Mouse (Mus musculus) layer of hippocampus, adult 18-20 months (tissue): ENCODE results near the gene Hs6st2. TPM values are rescaled to one million over a fixed set of nuclear protein-coding genes. Genes with fewer than 3 reads are reported as not detected.
A peak's percentile ranks its signal among the peaks of the same experiment; 100 is the strongest.

Experiments
- DNase-seq, 2 experiments: peaks; one replicate each; pipeline ENCODE4 v3.0.0; 2022; ENCODE audit warnings: low spot score in 2 of 2
- total RNA-seq, 2 experiments: library from RNA; stranded (reverse); gene quantifications; 2 replicates each; pipeline ENCODE4 v1.2.3; 2021

Hs6st2 gene
- total RNA-seq, 2 experiments from 2014 or later, result 29.9 to 30.0 TPM

DNA sequence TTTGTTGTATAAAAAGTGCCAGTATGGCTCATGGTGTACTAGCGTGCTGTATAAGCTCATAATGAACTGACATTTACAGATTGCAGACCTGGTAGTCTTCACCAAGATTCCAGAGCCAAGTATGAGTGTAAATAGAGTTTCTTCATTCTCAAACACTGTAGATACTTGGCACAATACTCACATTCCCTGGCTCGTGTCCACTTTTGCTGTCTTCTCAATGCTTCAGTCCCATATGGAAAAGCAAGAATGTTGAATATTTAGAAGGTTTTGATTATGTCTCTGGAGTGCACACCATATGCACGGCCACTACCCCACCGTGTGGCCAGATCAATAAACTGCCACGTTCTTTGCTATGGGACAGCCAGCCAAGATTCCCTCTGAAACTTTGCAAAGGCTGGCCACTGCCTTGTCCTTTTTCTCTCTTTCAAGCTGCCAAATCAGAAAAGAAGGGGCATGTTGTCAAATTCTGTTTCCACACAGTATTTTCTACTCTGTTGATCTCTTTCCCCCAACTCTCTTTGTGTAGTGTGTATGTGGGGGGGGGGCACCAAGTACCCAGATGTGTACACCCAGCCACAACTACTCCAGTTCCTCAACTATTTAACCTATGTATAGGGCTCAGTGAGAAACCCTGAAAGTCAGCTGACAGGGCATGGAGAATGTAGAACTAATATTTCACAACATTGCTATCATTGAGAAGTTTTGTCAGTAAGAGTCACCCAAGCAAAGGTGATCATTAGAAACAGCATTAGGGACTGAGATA lies 309.0 kb downstream of the Hs6st2 start:
- DNase-seq, result peak in 1 of 2 experiments; percentile 21

DNA sequence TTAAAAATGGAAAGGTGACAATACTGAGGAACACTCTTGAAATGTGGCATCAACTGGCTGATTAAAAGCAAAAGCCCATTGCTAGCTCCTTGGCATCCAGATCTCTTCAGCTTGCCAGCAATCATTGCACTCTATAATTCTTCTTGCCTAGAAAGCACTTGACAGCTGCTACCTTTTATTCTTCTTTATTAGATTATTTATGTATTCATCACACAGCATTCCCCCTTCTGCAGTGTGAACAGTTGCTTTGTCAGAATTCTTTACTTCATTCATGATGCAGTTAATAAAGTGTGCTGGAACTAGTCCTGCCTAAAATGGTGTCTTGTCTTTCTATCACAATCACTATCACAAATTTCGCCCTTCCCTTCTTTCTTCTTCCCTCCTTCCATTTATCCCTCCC lies 332.0 kb downstream of the Hs6st2 start:
- DNase-seq, result no peak

GRCm38 (mm10) chrX:51343595-51343994 lies 338.1 kb downstream of the Hs6st2 start:
- DNase-seq, result no peak

Other genes with a start within 250 kb of the Hs6st2 start
- gene Usp26, start 119.4 kb upstream of the Hs6st2 start, total RNA-seq, result not detected